In genomic region chr4:135780255-135780654, GRCm38 (mm10) we compare ENCODE assay signal across 17 mouse cellular contexts. TPM values are rescaled to one million over a fixed set of nuclear protein-coding genes. Genes with fewer than 3 reads are reported as not detected.
DNase-seq lines count a peak whose midpoint lies in the region; ATAC-seq lines count a peak whose summit lies in the region.
"Had no signal": no experiment of that assay in that cellular context is flagged by ENCODE, and none has a peak within 500 bp of the region (broad histone marks: within the 10 kb centered on the region; RNA-seq: fewer than 3 reads in every experiment).

No protein-coding gene starts in this region.

- no peaks in the 10 kb centered on the region for H3K36me3 ChIP-seq in intestine, embryonic 14.5 days (ENCODE audit: control insufficient read depth, insufficient read depth, low read length)
- no peaks in the 10 kb centered on the region for H3K36me3 ChIP-seq in intestine, embryonic 15.5 days
- H3K36me3 ChIP-seq: forebrain, embryonic 15.5 days; liver, embryonic 13.5 days had no signal

- WGBS in intestine, embryonic 14.5 days, result 56% methylated on average over 3 of the region's 3 CpGs
- WGBS in intestine, embryonic 15.5 days, result 63% methylated on average over 3 of the region's 3 CpGs

- H3K9ac ChIP-seq in intestine, embryonic 14.5 days (ENCODE audit: low read length), result no peak overlapping the region
- H3K9ac ChIP-seq in intestine, embryonic 15.5 days, result no peak overlapping the region
- H3K9ac ChIP-seq: forebrain, embryonic 15.5 days; hindbrain, embryonic 14.5 days; liver, embryonic 13.5 days had no signal

- H3K9me3 ChIP-seq in intestine, embryonic 14.5 days (ENCODE audit: control insufficient read depth, low read length), result no peaks in the 10 kb centered on the region
- no peaks in the 10 kb centered on the region for H3K9me3 ChIP-seq in intestine, embryonic 15.5 days
- H3K9me3 ChIP-seq: forebrain, embryonic 15.5 days; liver, embryonic 13.5 days had no signal

- H3K27ac ChIP-seq in intestine, embryonic 14.5 days (ENCODE audit: low read depth), result no peak overlapping the region
- H3K27ac ChIP-seq in intestine, embryonic 15.5 days, result no peak overlapping the region
- H3K27ac ChIP-seq: forebrain, embryonic 15.5 days; hindbrain, embryonic 14.5 days; layer of hippocampus, adult 2 months; liver, embryonic 13.5 days had no signal

- no peak overlapping the region for H3K4me3 ChIP-seq in intestine, embryonic 14.5 days (ENCODE audit: low read depth, low read length)
- no peak overlapping the region for H3K4me3 ChIP-seq in intestine, embryonic 15.5 days (replicated peaks)
- H3K4me3 ChIP-seq: forebrain, embryonic 15.5 days; layer of hippocampus, adult 2 months; liver, embryonic 13.5 days had no signal

- no peaks in the 10 kb centered on the region for H3K4me1 ChIP-seq in intestine, embryonic 14.5 days (replicated peaks; ENCODE audit: control insufficient read depth, insufficient read depth, low read length)
- H3K4me1 ChIP-seq in intestine, embryonic 15.5 days (replicated peaks), result no peaks in the 10 kb centered on the region
- H3K4me1 ChIP-seq: forebrain, embryonic 15.5 days; liver, embryonic 13.5 days had no signal

- ATAC-seq in intestine, embryonic 14.5 days (replicated peaks; ENCODE audit: low FRiP score, low TSS enrichment, low read depth), result 0 out of 2 replicates have a peak, but pooled peaks have one; percentile 50
- ATAC-seq in intestine, embryonic 15.5 days, result no peak; the same call in 1 of the 2 replicates
- no peak for ATAC-seq in erythroblast, adult 5-6 weeks (replicated peaks; ENCODE audit: low FRiP score, poor library complexity, severe bottlenecking)
- ATAC-seq: forebrain, embryonic 15.5 days had no signal

- peak; percentile 17 for DNase-seq in embryo, embryonic 10.5 days (ENCODE audit: low spot score)
- DNase-seq in embryo, embryonic 11 days, result no peak
- no peak for DNase-seq in intestine, embryonic 14.5 days (ENCODE audit: low spot score)
- peak; percentile 12 for DNase-seq in 3T3-L1 (ENCODE audit: low read depth, low spot score)
- peak; percentile 40 for DNase-seq in fat pad, adult 2 months (ENCODE audit: extremely low read depth, low read depth, low spot score)
- no peak for DNase-seq in thymus, postnatal 10 days (ENCODE audit: low spot score in 2 of 2)
- DNase-seq: cerebellum, adult 11-12 months; gastrocnemius, postnatal 10 days; liver, embryonic 13.5 days; thymus, postnatal 14 days had no signal

- H3K27me3 ChIP-seq in intestine, embryonic 14.5 days (replicated peaks; ENCODE audit: control insufficient read depth, insufficient read depth, low read length), result no peaks in the 10 kb centered on the region
- 0 out of 2 replicates have a peak, but pooled peaks cover 3% of the 10 kb centered on the region for H3K27me3 ChIP-seq in intestine, embryonic 15.5 days (replicated peaks)
- H3K27me3 ChIP-seq: forebrain, embryonic 15.5 days had no signal

- H3K4me2 ChIP-seq in intestine, embryonic 14.5 days (ENCODE audit: low read length), result no peak overlapping the region
- H3K4me2 ChIP-seq in intestine, embryonic 15.5 days (replicated peaks), result no peak overlapping the region
- H3K4me2 ChIP-seq: forebrain, embryonic 15.5 days; hindbrain, embryonic 14.5 days; liver, embryonic 13.5 days had no signal

RNA-seq across cellular contexts. Expression of gene Myom3, which starts 20.7 kb away (rescaled TPM):
- polyA plus RNA-seq in intestine, embryonic 14.5 days (2014; fragmentation: Nextera tagmentation; extraction: Ambion mirVana), result 0.51 and 0.65 TPM in 2 replicates
- polyA plus RNA-seq in intestine, embryonic 15.5 days (2015; fragmentation: Nextera tagmentation; extraction: Ambion mirVana), result 1.1 TPM in 2 replicates
- not detected in 2 replicates for total RNA-seq in erythroblast, adult 5-6 weeks (2015; ENCODE audit: low replicate concordance)
- 0.51 TPM in 1 of 2 replicates, not detected in the other for total RNA-seq in erythroblast, adult 5-6 weeks (2017; ENCODE audit: low replicate concordance)
- total RNA-seq: megakaryocyte progenitor cell, adult 5-6 weeks had no signal

RNA-seq across cellular contexts. Expression of gene Il22ra1, which starts 52.3 kb away (rescaled TPM):
- polyA plus RNA-seq in intestine, embryonic 14.5 days (2014; fragmentation: Nextera tagmentation; extraction: Ambion mirVana), result 2.5 and 3.8 TPM in 2 replicates
- polyA plus RNA-seq in intestine, embryonic 15.5 days (2015; fragmentation: Nextera tagmentation; extraction: Ambion mirVana), result 4.7 and 6.5 TPM in 2 replicates
- not detected in 2 replicates for total RNA-seq in erythroblast, adult 5-6 weeks (2015; ENCODE audit: low replicate concordance)
- not detected in 2 replicates for total RNA-seq in erythroblast, adult 5-6 weeks (2017; ENCODE audit: low replicate concordance)
- total RNA-seq: megakaryocyte progenitor cell, adult 5-6 weeks; neutrophil, adult 5-6 weeks had no signal
- polyA plus RNA-seq: forebrain, embryonic 15.5 days; hindbrain, embryonic 14.5 days had no signal

Comparison
In these comparisons a context has a peak if more than half of its experiments do, and no peak if none do; other contexts are left out.
1. DNase-seq: peak in embryo, embryonic 10.5 days (single experiment), 3T3-L1 (single experiment) and fat pad, adult 2 months (single experiment); none in embryo, embryonic 11 days (single experiment), intestine, embryonic 14.5 days (single experiment) and thymus, postnatal 10 days (0 of 2).